ENCODE assay signal across 9 mouse cellular contexts in the genomic region with DNA sequence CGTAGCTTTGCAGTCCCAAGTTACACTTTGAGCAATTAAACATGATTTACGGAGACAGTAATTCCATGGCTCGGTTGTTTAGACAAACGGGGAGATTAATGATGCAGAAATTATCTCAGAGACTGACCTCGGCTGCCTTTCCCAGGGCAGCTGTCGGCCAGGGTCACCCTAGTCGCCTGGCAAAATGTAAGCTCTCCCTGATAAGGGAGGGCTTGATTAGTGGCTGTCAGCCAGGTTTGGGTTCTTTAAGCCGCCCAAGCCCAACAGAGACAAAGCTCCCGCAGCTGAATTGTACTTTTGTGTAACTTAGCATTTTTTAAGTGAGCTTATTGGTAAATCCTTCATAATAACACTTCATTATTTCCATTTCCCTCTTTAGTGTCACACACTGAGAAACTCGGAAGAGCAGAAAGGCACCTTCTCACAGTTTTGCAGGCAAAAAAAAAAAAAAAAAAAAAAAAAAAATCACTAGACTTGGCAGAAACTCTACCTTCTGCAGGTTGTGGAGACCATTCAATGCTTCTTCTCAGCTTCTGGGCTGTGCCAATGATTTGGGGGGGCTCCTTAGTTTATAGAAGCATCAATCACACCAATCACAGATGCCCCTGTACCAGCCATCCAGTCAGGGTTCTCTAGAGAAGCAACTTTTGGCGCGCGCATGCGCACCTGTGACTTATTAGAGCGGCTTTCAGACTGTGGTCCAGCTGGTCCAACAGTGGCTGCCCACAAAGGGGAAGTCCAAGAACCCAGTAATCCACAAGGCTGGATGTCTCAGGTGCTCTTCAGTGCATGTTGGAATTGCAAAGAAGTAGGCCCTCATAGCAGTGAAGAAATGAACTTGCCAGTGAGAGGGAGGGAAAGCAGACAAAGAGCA. TPM values are rescaled to one million over a fixed set of nuclear protein-coding genes. Genes with fewer than 3 reads are reported as not detected.
DNase-seq lines count a peak whose midpoint lies in the region; ATAC-seq and TF ChIP-seq lines count a peak whose summit lies in the region.
"Had no signal": no experiment of that assay in that cellular context is flagged by ENCODE, and none has a peak within 500 bp of the region (broad histone marks: within the 10 kb centered on the region; RNA-seq: fewer than 3 reads in every experiment).

No protein-coding gene starts in this region.

- H3K4me1 ChIP-seq in forebrain, embryonic 13.5 days = peaks cover 25% of the 10 kb centered on the region
- peaks cover 4% of the 10 kb centered on the region; the same call in 1 of the 2 replicates for H3K4me1 ChIP-seq in forebrain, embryonic 10.5 days
- peaks cover 3% of the 10 kb centered on the region; the same call in 1 of the 2 replicates for H3K4me1 ChIP-seq in kidney, adult 2 months (ENCODE audit: control insufficient read depth, insufficient read depth, low read length)

- H3K9ac ChIP-seq in forebrain, embryonic 13.5 days = no peak overlapping the region

- ATAC-seq in forebrain, embryonic 13.5 days = no peak
- ATAC-seq in megakaryocyte-erythroid progenitor cell, adult 5-6 weeks (replicated peaks; ENCODE audit: low FRiP score, low TSS enrichment, poor library complexity, severe bottlenecking) = no peak

- no peak overlapping the region for H3K27ac ChIP-seq in forebrain, embryonic 13.5 days
- H3K27ac ChIP-seq in forebrain, embryonic 10.5 days = no peak overlapping the region
- H3K27ac ChIP-seq in kidney, adult 2 months (ENCODE audit: insufficient read depth, low read depth, low read length) = no peak overlapping the region
- H3K27ac ChIP-seq: heart, adult 2 months had no signal

- TF ChIP-seq CTCF in brain, embryonic 14.5 days (IDR thresholded peaks at IDR 0.05; ENCODE audit: borderline replicate concordance, extremely low read depth, insufficient read depth, insufficient read length) = no peak
- no peak for TF ChIP-seq CTCF in kidney, adult 2 months (conservative IDR thresholded peaks at IDR 0.05; ENCODE audit: insufficient read depth, insufficient read length, low read depth, low read length)

- no peak for TF ChIP-seq POLR2A in brain, embryonic 14.5 days (IDR thresholded peaks at IDR 0.05; ENCODE audit: borderline replicate concordance, extremely low read depth, insufficient read depth, insufficient read length, poor library complexity, severe bottlenecking)
- TF ChIP-seq POLR2A in kidney, adult 2 months (IDR thresholded peaks at IDR 0.05; ENCODE audit: low read depth, low read length) = no peak

- no peaks in the 10 kb centered on the region for H3K36me3 ChIP-seq in forebrain, embryonic 13.5 days (ENCODE audit: poor library complexity, severe bottlenecking)
- no peaks in the 10 kb centered on the region for H3K36me3 ChIP-seq in forebrain, embryonic 10.5 days (replicated peaks)
- H3K36me3 ChIP-seq in kidney, adult 2 months (ENCODE audit: control insufficient read depth, insufficient read depth, low read length) = no peaks in the 10 kb centered on the region

- no peaks in the 10 kb centered on the region for H3K27me3 ChIP-seq in forebrain, embryonic 13.5 days
- H3K27me3 ChIP-seq in forebrain, embryonic 10.5 days (ENCODE audit: poor library complexity, severe bottlenecking) = no peaks in the 10 kb centered on the region
- H3K27me3 ChIP-seq in kidney, adult 2 months (replicated peaks; ENCODE audit: control insufficient read depth, insufficient read depth, low read length) = no peaks in the 10 kb centered on the region

- H3K4me2 ChIP-seq in forebrain, embryonic 13.5 days = 0 out of 2 replicates have a peak overlapping the region, but pooled peaks have one; percentile 6

- WGBS in forebrain, embryonic 13.5 days = 42% methylated on average over 15 of the region's 15 CpGs
- WGBS in forebrain, embryonic 10.5 days = 67% methylated on average over 15 of the region's 15 CpGs
- 40% methylated on average over 15 of the region's 15 CpGs for WGBS in kidney, adult 2 months

- no peak for DNase-seq in forebrain, embryonic 10.5 days (ENCODE audit: extremely low spot score, low spot score)
- DNase-seq in brain, embryonic 14.5 days (ENCODE audit: low read depth) = peak; percentile 68
- peak; percentile 50 for DNase-seq in kidney, adult 2 months
- DNase-seq in mesoderm, embryonic 11.5 days (ENCODE audit: low read depth, low spot score) = peak; percentile 73
- no peak for DNase-seq in layer of hippocampus, adult 8-10 months (ENCODE audit: low spot score in 2 of 2)
- no peak for DNase-seq in cerebellum, adult 9-10 months

- H3K4me3 ChIP-seq in forebrain, embryonic 13.5 days = no peak overlapping the region
- H3K4me3 ChIP-seq in forebrain, embryonic 10.5 days = no peak overlapping the region
- no peak overlapping the region for H3K4me3 ChIP-seq in kidney, adult 2 months (ENCODE audit: insufficient read depth, low read depth, low read length)
- H3K4me3 ChIP-seq: heart, adult 2 months had no signal

- no peaks in the 10 kb centered on the region for H3K9me3 ChIP-seq in forebrain, embryonic 13.5 days (replicated peaks)
- H3K9me3 ChIP-seq in forebrain, embryonic 10.5 days = no peaks in the 10 kb centered on the region

RNA-seq across cellular contexts. Expression of a gene that starts 32.0 kb away (rescaled TPM):
- 0.76 and 1.2 TPM in 2 replicates for polyA plus RNA-seq in forebrain, embryonic 13.5 days (2015; fragmentation: Nextera tagmentation; extraction: Ambion mirVana)
- 3.4 and 4.7 TPM in 2 replicates for polyA plus RNA-seq in forebrain, embryonic 10.5 days (2016; fragmentation: Nextera tagmentation; extraction: Ambion mirVana)
- 0.62 and 0.63 TPM in 2 replicates for polyA plus RNA-seq in brain, embryonic 14.5 days (2012; rRNA removed)
- 0.06 and 0.08 TPM in 2 replicates for polyA plus RNA-seq in kidney, adult 2 months (2012; rRNA removed)
- 1.9 TPM in 1 of 2 replicates, not detected in the other for total RNA-seq in megakaryocyte-erythroid progenitor cell, adult 5-6 weeks (2014; fragmentation: Nextera tagmentation)
- total RNA-seq in megakaryocyte-erythroid progenitor cell, adult 5-6 weeks (2017) = 5.5 TPM in 1 of 2 replicates, not detected in the other
- under 1 TPM in 2 of 4 experiments, not detected in 2; 0.21 to 0.23 TPM for total RNA-seq in layer of hippocampus, adult 8-10 months (2022)
- total RNA-seq: heart, adult 2 months had no signal

Comparison
In these comparisons a context has a peak if more than half of its experiments do, and no peak if none do; other contexts are left out.
1. DNase-seq: peak in brain, embryonic 14.5 days (single experiment), kidney, adult 2 months (single experiment) and mesoderm, embryonic 11.5 days (single experiment); none in forebrain, embryonic 10.5 days (single experiment), layer of hippocampus, adult 8-10 months (0 of 2) and cerebellum, adult 9-10 months (single experiment).